Mouse (Mus musculus) ES-E14 (cell line): ENCODE data around the gene Rasip1. TPM values are rescaled to one million over a fixed set of nuclear protein-coding genes. Genes with fewer than 3 reads are reported as not detected.

Source experiments
- DNase-seq: peaks from one replicate; pipeline ENCODE4 v3.0.0-alpha.2; 2013; ENCODE audit warnings: low read depth, low spot score
- H3K27ac ChIP-seq: 2 replicates; pipeline ENCODE4 v1.5.1; 2012; ENCODE audit warnings: low read depth, mild to moderate bottlenecking, low read length, moderate library complexity, mixed read lengths; ENCODE audit not compliant: poor library complexity, insufficient read depth, severe bottlenecking
- H3K36me3 ChIP-seq: 2 replicates; pipeline ENCODE4 v1.6.1; 2012; ENCODE audit warnings: mild to moderate bottlenecking, low read length, moderate library complexity, mixed read lengths; ENCODE audit not compliant: control insufficient read depth, poor library complexity, insufficient read depth, severe bottlenecking
- H3K4me1 ChIP-seq, 2 experiments: fragments of 150-350 bp in 1 of 2; sonication (generic) in 1 of 2; 2 replicates each; pipeline ENCODE4 v1.6.1; 2012; ENCODE audit warnings: low read length in 2 of 2, mild to moderate bottlenecking in 1 of 2, mixed read lengths in 1 of 2; ENCODE audit not compliant: control insufficient read depth in 2 of 2, insufficient read depth in 2 of 2, poor library complexity in 1 of 2
- H3K4me3 ChIP-seq, 2 experiments: fragments of 150-350 bp in 1 of 2; sonication (generic) in 1 of 2; 2 replicates each; pipeline ENCODE4 v1.5.1; 2012; ENCODE audit warnings: low read length in 2 of 2, low read depth in 1 of 2, mild to moderate bottlenecking in 1 of 2, mixed read lengths in 1 of 2; ENCODE audit not compliant: insufficient read depth in 1 of 2, poor library complexity in 1 of 2, severe bottlenecking in 1 of 2
- H3K9ac ChIP-seq: 2 replicates; pipeline ENCODE4 v1.6.1; 2012; ENCODE audit warnings: low read depth, mild to moderate bottlenecking, low read length, mixed read lengths; ENCODE audit not compliant: poor library complexity, insufficient read depth, severe bottlenecking
- H3K9me3 ChIP-seq: fragments of 150-350 bp; sonication (generic); 2 replicates; pipeline ENCODE4 v1.6.1; 2012; ENCODE audit warnings: low read depth, mild to moderate bottlenecking, low read length; ENCODE audit not compliant: control insufficient read depth, insufficient read depth
- CHD2 ChIP-seq: IDR thresholded peaks from 2 replicates; pipeline ENCODE4 v1.6.1; 2014; ENCODE audit warnings: mild to moderate bottlenecking, low read depth, low read length, inconsistent platforms
- HCFC1 ChIP-seq: IDR thresholded peaks from 2 replicates; pipeline ENCODE4 v1.6.1; 2012; ENCODE audit warnings: low read length, inconsistent platforms, borderline replicate concordance; ENCODE audit not compliant: insufficient read depth
- MAFK ChIP-seq: IDR thresholded peaks from 2 replicates; pipeline ENCODE4 v1.6.1; 2014; ENCODE audit warnings: mild to moderate bottlenecking, low read depth, low read length, inconsistent platforms; ENCODE audit not compliant: insufficient read depth
- ZC3H11A ChIP-seq: IDR thresholded peaks from 2 replicates; pipeline ENCODE4 v1.6.1; 2012; ENCODE audit warnings: low read depth, mild to moderate bottlenecking, inconsistent platforms, low read length, borderline replicate concordance
- ZNF384 ChIP-seq: IDR thresholded peaks from 2 replicates; pipeline ENCODE4 v1.6.1; 2012; ENCODE audit warnings: low read depth, low read length, inconsistent platforms
- in situ Hi-C, 2 experiments: fragments of 600-800 bp; cut with MboI; formaldehyde crosslinking; loops; one replicate each; pipeline ENCODE4 v1.15.1; 2025; ENCODE audit warnings: low sequenced_read_pairs in 2 of 2, inconsistent platforms in 1 of 2; ENCODE audit not compliant: unreplicated experiment in 2 of 2
- total RNA-seq: library from RNA; depleted of rRNA; stranded (reverse); fragments of 300-350 nt; gene quantifications from 2 replicates; pipeline ENCODE4 v1.2.3, GENCODE M21; 2012

The Rasip1 gene
- total RNA-seq, 1 experiment: 5.3 TPM

GRCm38 (mm10) chr7:45589898-45590297 lies 37.4 kb upstream of the Rasip1 start:
- Histone ChIP-seq H3K4me3 (no peak overlapping the region), H3K4me1 (peaks cover under 1 to 2% of the 10 kb centered on the region in 2 experiments; a peak in 1 of 4 replicates), H3K27ac (no peak overlapping the region), H3K9ac (no peak overlapping the region), H3K9me3 (no peaks in the 10 kb centered on the region), H3K36me3 (peaks cover 23% of the 10 kb centered on the region; the same call in 1 of the 2 replicates)
- no peak for DNase-seq
- in situ Hi-C loops: loop anchor here in 1 of 2 experiments (10.0 kb wide), 1 partner anchor 115 kb away; no protein-coding TSS in a partner anchor
- TF ChIP-seq ZC3H11A (no peak), ZNF384 (no peak), CHD2 (no peak), MAFK (no peak), HCFC1 (no peak)

- Histone ChIP-seq H3K9me3 (no peaks in the 10 kb centered on the region), H3K9ac (no peak overlapping the region), H3K4me1 (peaks cover 2 to 7% of the 10 kb centered on the region in 2 experiments; a peak in 1 of 4 replicates), H3K36me3 (peaks cover 22% of the 10 kb centered on the region; the same call in 1 of the 2 replicates), H3K4me3 (no peak overlapping the region), H3K27ac (no peak overlapping the region)
- DNase-seq: no peak
- TF ChIP-seq CHD2: no peak
- no peak for TF ChIP-seq HCFC1
- no peak for TF ChIP-seq MAFK
- TF ChIP-seq ZNF384: no peak
- TF ChIP-seq ZC3H11A: no peak
- in situ Hi-C loops: loop anchor here in 1 of 2 experiments (10.0 kb wide), 1 partner anchor 116 kb away; no protein-coding TSS in a partner anchor
These were observed 36.4 kb upstream of the Rasip1 start for GRCm38 (mm10) chr7:45590874-45591273.

- H3K9me3 ChIP-seq: no peaks in the 10 kb centered on the region
- no peak for DNase-seq
- no peak overlapping the region for H3K27ac ChIP-seq
- H3K4me1 ChIP-seq: peaks cover 2 to 10% of the 10 kb centered on the region in 2 experiments; a peak in 1 of 4 replicates
- no peak overlapping the region for H3K9ac ChIP-seq
- TF ChIP-seq HCFC1: no peak
- no peak for TF ChIP-seq CHD2
- TF ChIP-seq MAFK: no peak
- no peak for TF ChIP-seq ZNF384
- no peak overlapping the region for H3K4me3 ChIP-seq
- in situ Hi-C loops: loop anchor here in 1 of 2 experiments (10.0 kb wide), 1 partner anchor 117 kb away; no protein-coding TSS in a partner anchor
- H3K36me3 ChIP-seq: peaks cover 19% of the 10 kb centered on the region; the same call in 1 of the 2 replicates
These were observed 35.4 kb upstream of the Rasip1 start for GRCm38 (mm10) chr7:45591880-45592279.

- TF ChIP-seq ZC3H11A (peak; percentile 45; the same call in 1 of the 2 replicates), CHD2 (no peak), MAFK (peak; percentile 83)
These were observed 34.0 kb upstream of the Rasip1 start for GRCm38 (mm10) chr7:45593118-45593815.

More at GRCm38 (mm10) chr7:45593118-45593815, 34.0 kb upstream of the Rasip1 start:
- H3K27ac ChIP-seq: no peak overlapping the region
- DNase-seq: peak; percentile 69
- H3K4me3 ChIP-seq: no peak overlapping the region
- H3K9ac ChIP-seq: no peak overlapping the region
- no peaks in the 10 kb centered on the region for H3K9me3 ChIP-seq
- H3K4me1 ChIP-seq: peaks cover 2 to 10% of the 10 kb centered on the region in 2 experiments; a peak in 1 of 4 replicates
- H3K36me3 ChIP-seq: peaks cover 8% of the 10 kb centered on the region; the same call in 1 of the 2 replicates
- in situ Hi-C loops: loop anchor here in 1 of 2 experiments (10.0 kb wide), 1 partner anchor 118 kb away; no protein-coding TSS in a partner anchor
